Comparison of ENCODE assay signal across 8 mouse cellular contexts in the genomic region with DNA sequence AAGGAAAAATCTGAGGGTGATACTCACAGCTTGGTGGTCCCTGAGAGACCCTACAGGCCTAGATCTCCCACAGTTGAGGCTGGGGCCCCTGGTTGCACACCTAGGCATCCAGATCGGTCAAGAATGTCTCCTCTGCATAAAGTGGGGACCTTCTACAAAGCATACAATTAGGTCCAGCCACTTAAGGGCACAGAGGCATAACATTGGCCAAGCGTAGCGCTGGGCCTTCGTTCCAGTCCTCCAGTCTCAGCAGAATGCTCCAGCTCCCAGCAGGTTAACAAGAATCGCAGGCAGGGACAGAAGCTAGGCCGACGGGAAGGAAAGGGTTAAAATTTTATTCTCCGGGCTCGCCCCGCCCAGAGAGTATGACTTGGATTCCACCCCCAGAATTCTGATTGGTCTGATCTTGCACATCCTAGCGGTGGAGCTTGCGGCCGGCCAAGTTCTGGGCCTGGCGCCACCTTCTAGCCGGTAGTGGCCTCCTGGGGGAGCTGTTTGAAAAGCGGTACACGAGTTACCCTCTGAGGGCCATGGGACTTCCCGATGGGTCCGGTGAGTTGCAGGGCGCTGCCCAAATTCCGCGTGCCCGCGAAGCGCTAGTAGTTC. TPM values are rescaled to one million over a fixed set of nuclear protein-coding genes. Genes with fewer than 3 reads are reported as not detected.
DNase-seq lines count a peak whose midpoint lies in the region; ATAC-seq and TF ChIP-seq lines count a peak whose summit lies in the region.

No protein-coding gene starts in this region.

- no peaks in the 10 kb centered on the region for H3K9me3 ChIP-seq in lung, postnatal 0 days (ENCODE audit: low read length)

- peak overlapping the region; percentile 54 for H3K4me3 ChIP-seq in lung, postnatal 0 days (ENCODE audit: low read depth, low read length)

- peaks cover 12% of the 10 kb centered on the region; the same call in 1 of the 2 replicates for H3K4me1 ChIP-seq in lung, postnatal 0 days (ENCODE audit: insufficient read depth, low read depth, low read length)

- H3K36me3 ChIP-seq in lung, postnatal 0 days (ENCODE audit: insufficient read depth, low read length): no peaks in the 10 kb centered on the region

- H3K27ac ChIP-seq in lung, postnatal 0 days (ENCODE audit: low read length): peak overlapping the region; percentile 81

- peak overlapping the region; percentile 30 for H3K9ac ChIP-seq in lung, postnatal 0 days (replicated peaks; ENCODE audit: low read depth)

- 4% methylated on average over 25 of the region's 25 CpGs for WGBS in lung, postnatal 0 days

- no peaks in the 10 kb centered on the region for H3K27me3 ChIP-seq in lung, postnatal 0 days (replicated peaks; ENCODE audit: insufficient read depth, low read length)

- TF ChIP-seq EP300 in lung, postnatal 0 days (IDR thresholded peaks at IDR 0.05): no peak

- H3K4me2 ChIP-seq in lung, postnatal 0 days (replicated peaks; ENCODE audit: low read depth, low read length): peak overlapping the region; percentile 78

- ATAC-seq in frontal cortex, adult (ENCODE audit: low TSS enrichment): peak; percentile 84
- peak; percentile 91 to 93 for ATAC-seq in hematopoietic stem cell, adult 5-6 weeks (replicated peaks in 1 of 2; ENCODE audit: insufficient read depth in 1 of 2, low FRiP score in 2 of 2, low TSS enrichment in 1 of 2, low read depth in 1 of 2, poor library complexity in 2 of 2, severe bottlenecking in 2 of 2)
- peak; percentile 96 for ATAC-seq in lung, postnatal 0 days

- TF ChIP-seq CTCF in lung, postnatal 0 days (IDR thresholded peaks at IDR 0.05): peak; percentile 81

- peak; percentile 98 for DNase-seq in R1 (ENCODE audit: low read depth, low spot score)
- peak; percentile 96 for DNase-seq in cerebellum, adult 9-11 months
- peak; percentile 93 to 94 for DNase-seq in layer of hippocampus, adult 8-10 months (ENCODE audit: low spot score in 2 of 2)
- DNase-seq in lung, postnatal 0 days (ENCODE audit: low spot score): peak; percentile 99
- DNase-seq in retina, embryonic 14.5 days (ENCODE audit: low spot score): peak; percentile 97
- DNase-seq in thymus, postnatal 4 days: peak; percentile 85

RNA-seq across cellular contexts. Expression of gene Slc26a6, which starts 0.7 kb away (rescaled TPM):
- total RNA-seq in hematopoietic stem cell, adult 5-6 weeks (2017): 1.8 and 1.9 TPM in 2 replicates
- 10 to 100 TPM; 17.0 to 22.2 (median 20.2) TPM for total RNA-seq in layer of hippocampus, adult 8-10 months (2022)
- polyA plus RNA-seq in lung, postnatal 0 days (2015; fragmentation: Nextera tagmentation; extraction: Ambion mirVana): 8.3 and 9.7 TPM in 2 replicates

RNA-seq across cellular contexts. Expression of gene Celsr3, which starts 27.6 kb away (rescaled TPM):
- total RNA-seq in hematopoietic stem cell, adult 5-6 weeks (2017): 2.2 TPM in 1 of 2 replicates, not detected in the other
- 10 to 100 TPM; 52.5 to 77.9 (median 69.6) TPM for total RNA-seq in layer of hippocampus, adult 8-10 months (2022)
- polyA plus RNA-seq in lung, postnatal 0 days (2015; fragmentation: Nextera tagmentation; extraction: Ambion mirVana): 0.08 and 0.17 TPM in 2 replicates

RNA-seq across cellular contexts. Expression of gene Nckipsd, which starts 45.6 kb away (rescaled TPM):
- total RNA-seq in hematopoietic stem cell, adult 5-6 weeks (2017): 1.7 and 2.9 TPM in 2 replicates
- total RNA-seq in layer of hippocampus, adult 8-10 months (2022): 10 to 100 TPM; 70.0 to 74.4 (median 73.5) TPM
- polyA plus RNA-seq in lung, postnatal 0 days (2015; fragmentation: Nextera tagmentation; extraction: Ambion mirVana): 10.9 and 14.2 TPM in 2 replicates

Comparison
In these comparisons a context has a peak if more than half of its experiments do, and no peak if none do; other contexts are left out.
1. Peak in every context shown above with its lines: DNase-seq, ATAC-seq, H3K4me3 ChIP-seq and H3K27ac ChIP-seq.
2. RNA of gene Celsr3, which starts 27.6 kb away (total RNA-seq): 52.5 to 77.9 TPM in layer of hippocampus, adult 8-10 months; 2.2 TPM in hematopoietic stem cell, adult 5-6 weeks; every median in the first group is over 10 times any median in the second.
3. RNA of gene Nckipsd, which starts 45.6 kb away (total RNA-seq): 70.0 to 74.4 TPM in layer of hippocampus, adult 8-10 months; 1.7 to 2.9 TPM in hematopoietic stem cell, adult 5-6 weeks; every median in the first group is over 10 times any median in the second.